Mouse (Mus musculus) E14TG2a.4 (cell line): ENCODE measurements around the gene Gm3159.
"Not testable (repeated sequence)": the region's sequence is repeated elsewhere in the genome, so short reads cannot be mapped to it uniquely, and the experiment has no call there.

Experiments used
- CTCF ChIP-seq: conservative IDR thresholded peaks from 2 replicates; pipeline ENCODE4 v1.5.1; 2014; ENCODE audit warnings: low read length
- NANOG ChIP-seq: IDR thresholded peaks from 2 replicates; pipeline ENCODE4 v1.6.1; 2014; ENCODE audit warnings: borderline replicate concordance, low read length, mixed read lengths

- not testable (repeated sequence) for TF ChIP-seq CTCF, NANOG
Measured at GRCm38 (mm10) chr14:4392841-4393530, 4.3 kb upstream of the Gm3159 start.
